Mouse (Mus musculus) myocyte (in vitro differentiated cells): ENCODE data around the gene Naa38. TPM values are rescaled to one million over a fixed set of nuclear protein-coding genes. Genes with fewer than 3 reads are reported as not detected.

Experiments
- H3K27me3 ChIP-seq: one replicate; pipeline ENCODE4 v1.6.1; 2011; ENCODE audit not compliant: control insufficient read depth, insufficient read depth, insufficient read length
- H3K36me3 ChIP-seq: one replicate; pipeline ENCODE4 v1.6.1; 2011; ENCODE audit not compliant: control insufficient read depth, insufficient read depth
- H3K4me2 ChIP-seq: one replicate; pipeline ENCODE4 v1.6.1; 2011; ENCODE audit warnings: low read depth, control low read depth
- H3K4me3 ChIP-seq: one replicate; pipeline ENCODE4 v1.5.1; 2011; ENCODE audit warnings: mild to moderate bottlenecking, control low read depth, moderate library complexity
- H3K79me2 ChIP-seq: one replicate; pipeline ENCODE4 v1.6.1; 2011; ENCODE audit not compliant: control insufficient read depth, insufficient read depth
- H3ac ChIP-seq: one replicate; pipeline ENCODE4 v1.6.1; 2011; ENCODE audit not compliant: control insufficient read depth, insufficient read length
- CEBPB ChIP-seq: IDR thresholded peaks from 2 replicates; pipeline ENCODE4 v1.6.1; 2011; ENCODE audit warnings: mild to moderate bottlenecking, moderate library complexity; ENCODE audit not compliant: poor library complexity, insufficient read depth, severe bottlenecking
- E2F4 ChIP-seq: IDR thresholded peaks from one replicate; pipeline ENCODE4 v1.6.1; 2011; ENCODE audit warnings: mild to moderate bottlenecking, control low read depth, moderate library complexity; ENCODE audit not compliant: insufficient read depth
- MAX ChIP-seq: IDR thresholded peaks from one replicate; pipeline ENCODE4 v1.6.1; 2011; ENCODE audit warnings: low read depth, mild to moderate bottlenecking, control low read depth
- MYOD1 ChIP-seq, 3 experiments: IDR thresholded peaks; one replicate each; pipeline ENCODE4 v1.6.1; 2011; ENCODE audit warnings: control low read depth in 2 of 3, low read depth in 2 of 3, mild to moderate bottlenecking in 2 of 3, moderate library complexity in 1 of 3; ENCODE audit not compliant: insufficient read length in 2 of 3, control insufficient read depth in 1 of 3
- MYOG ChIP-seq, 3 experiments: IDR thresholded peaks; one replicate each; pipeline ENCODE4 v1.6.1; 2011; ENCODE audit warnings: control low read depth in 2 of 3, low read depth in 2 of 3, mild to moderate bottlenecking in 2 of 3; ENCODE audit not compliant: insufficient read length in 2 of 3, control insufficient read depth in 1 of 3, insufficient read depth in 1 of 3
- POLR2A ChIP-seq: IDR thresholded peaks from one replicate; pipeline ENCODE4 v1.6.1; 2011; ENCODE audit warnings: low read depth, mild to moderate bottlenecking, control low read depth, moderate library complexity; ENCODE audit not compliant: insufficient read length
- POLR2AphosphoS2 ChIP-seq: IDR thresholded peaks from one replicate; pipeline ENCODE4 v1.6.1; 2011; ENCODE audit warnings: low read depth, control low read depth; ENCODE audit not compliant: insufficient read length
- REST ChIP-seq: IDR thresholded peaks from one replicate; pipeline ENCODE4 v1.6.1; 2011; ENCODE audit warnings: mild to moderate bottlenecking, control low read depth, moderate library complexity; ENCODE audit not compliant: insufficient read depth, insufficient read length
- SRF ChIP-seq: IDR thresholded peaks from one replicate; pipeline ENCODE4 v1.6.1; 2011; ENCODE audit warnings: low read depth; ENCODE audit not compliant: control insufficient read depth, insufficient read length
- TCF12 ChIP-seq: IDR thresholded peaks from one replicate; pipeline ENCODE4 v1.6.1; 2011; ENCODE audit warnings: mild to moderate bottlenecking, control low read depth; ENCODE audit not compliant: poor library complexity, insufficient read depth, severe bottlenecking
- TCF3 ChIP-seq: IDR thresholded peaks from one replicate; pipeline ENCODE4 v1.6.1; 2011; ENCODE audit warnings: low read depth, control low read depth; ENCODE audit not compliant: insufficient read length
- USF1 ChIP-seq: IDR thresholded peaks from one replicate; pipeline ENCODE4 v1.6.1; 2011; ENCODE audit warnings: low read depth, mild to moderate bottlenecking, control low read depth, moderate library complexity
- polyA plus RNA-seq: library from polyadenylated mRNA; unstranded; fragments of >200 nt; fragmentation: generic; extraction: Trizol; gene quantifications from one replicate; pipeline ENCODE4 v1.2.1, GENCODE M21; 2012; ENCODE audit warnings: missing spikeins

Gene Naa38
- polyA plus RNA-seq, 1 experiment: 126 TPM

GRCm38 (mm10) chr11:69414421-69415326 lies 19.4 kb downstream of the Naa38 start:
- H3K27me3 ChIP-seq: no peaks in the 10 kb centered on the region
- peak overlapping the region; percentile 96 for H3K4me2 ChIP-seq
- peak overlapping the region; percentile 50 for H3ac ChIP-seq
- H3K4me3 ChIP-seq: peak overlapping the region; percentile 100
- TF ChIP-seq MYOG (IDR thresholded peaks at IDR 0.05; ENCODE audit: control insufficient read depth in 1 of 3, insufficient read depth in 1 of 3, insufficient read length in 2 of 3, low read depth in 2 of 3) (no peak), CEBPB (peak; percentile 100), MAX (no peak), POLR2A (peak; percentile 1), TCF3 (no peak), POLR2AphosphoS2 (no peak), E2F4 (no peak), MYOD1 (IDR thresholded peaks at IDR 0.05; ENCODE audit: control insufficient read depth in 1 of 3, insufficient read length in 2 of 3, low read depth in 2 of 3) (peak; percentile 64 to 94 (median 74)), REST (no peak), USF1 (no peak), SRF (no peak), TCF12 (peak; percentile 77)
- peaks cover 13% of the 10 kb centered on the region for H3K36me3 ChIP-seq
- H3K79me2 ChIP-seq: peaks cover 41% of the 10 kb centered on the region

GRCm38 (mm10) chr11:69415327-69415667 lies 20.0 kb downstream of the Naa38 start:
- peak overlapping the region; percentile 96 for H3K4me2 ChIP-seq
- peaks cover 13% of the 10 kb centered on the region for H3K36me3 ChIP-seq
- no peaks in the 10 kb centered on the region for H3K27me3 ChIP-seq
- peak overlapping the region; percentile 50 for H3ac ChIP-seq
- TF ChIP-seq SRF (peak; percentile 44), POLR2AphosphoS2 (peak; percentile 93), USF1 (no peak), MYOG (IDR thresholded peaks at IDR 0.05; ENCODE audit: control insufficient read depth in 1 of 3, insufficient read depth in 1 of 3, insufficient read length in 2 of 3, low read depth in 2 of 3) (peak in 1 of 3 experiments; percentile 58), TCF12 (no peak), POLR2A (peak; percentile 87), MYOD1 (IDR thresholded peaks at IDR 0.05; ENCODE audit: control insufficient read depth in 1 of 3, insufficient read length in 2 of 3, low read depth in 2 of 3) (peak in 1 of 3 experiments; percentile 50), CEBPB (0 out of 2 replicates have a peak, but pooled peaks have one; percentile 12)
- H3K4me3 ChIP-seq: peak overlapping the region; percentile 100
- peaks cover 35% of the 10 kb centered on the region for H3K79me2 ChIP-seq

GRCm38 (mm10) chr11:69415668-69416451 lies 20.6 kb downstream of the Naa38 start:
- H3K4me2 ChIP-seq: peak overlapping the region; percentile 14
- H3K4me3 ChIP-seq: peak overlapping the region; percentile 100
- H3K79me2 ChIP-seq: peaks cover 29% of the 10 kb centered on the region
- H3K36me3 ChIP-seq: peaks cover 13% of the 10 kb centered on the region
- no peaks in the 10 kb centered on the region for H3K27me3 ChIP-seq
- peak; percentile 70 for TF ChIP-seq POLR2A
- TF ChIP-seq CEBPB: no peak
- TF ChIP-seq POLR2AphosphoS2: peak; percentile 86
- H3ac ChIP-seq: peak overlapping the region; percentile 50

- peak overlapping the region; percentile 98 for H3K4me2 ChIP-seq
- H3K79me2 ChIP-seq: peaks cover 27% of the 10 kb centered on the region
- peak overlapping the region; percentile 50 for H3ac ChIP-seq
- H3K4me3 ChIP-seq: peak overlapping the region; percentile 100
- TF ChIP-seq MYOG (IDR thresholded peaks at IDR 0.05; ENCODE audit: control insufficient read depth in 1 of 3, insufficient read depth in 1 of 3, insufficient read length in 2 of 3, low read depth in 2 of 3) (no peak), REST (no peak), CEBPB (no peak), SRF (no peak), MYOD1 (IDR thresholded peaks at IDR 0.05; ENCODE audit: control insufficient read depth in 1 of 3, insufficient read length in 2 of 3, low read depth in 2 of 3) (no peak), MAX (no peak), TCF12 (no peak), TCF3 (no peak), E2F4 (no peak)
- no peaks in the 10 kb centered on the region for H3K27me3 ChIP-seq
- H3K36me3 ChIP-seq: peaks cover 13% of the 10 kb centered on the region
Observed at GRCm38 (mm10) chr11:69416509-69416908, 21.2 kb downstream of the Naa38 start.
